Mouse (Mus musculus) kidney, postnatal 0 days (tissue): ENCODE measurements around the gene Itga9. TPM values are rescaled to one million over a fixed set of nuclear protein-coding genes. Genes with fewer than 3 reads are reported as not detected.
A peak's percentile ranks its signal among the peaks of the same experiment; 100 is the strongest.

Experiments used
- ATAC-seq: fragments of 200-750 bp; cut with Nextera tagmentation; replicated peaks from 2 replicates; pipeline ENCODE4 v1.8.0; 2017; ENCODE audit warnings: low read depth, moderate number of reproducible peaks, moderate TSS enrichment, moderate library complexity; ENCODE audit not compliant: low FRiP score
- DNase-seq: peaks from one replicate; pipeline ENCODE4 v3.0.0-alpha.2; 2016; ENCODE audit warnings: low spot score
- H3K27ac ChIP-seq: fragments of 300-500 bp; sonication (generic); 2 replicates; pipeline ENCODE4 v1.5.1; 2014; ENCODE audit warnings: mild to moderate bottlenecking
- H3K27me3 ChIP-seq: fragments of 300-500 bp; sonication (generic); 2 replicates; pipeline ENCODE4 v1.6.1; 2014; ENCODE audit warnings: low read length, mixed read lengths; ENCODE audit not compliant: insufficient read depth
- H3K36me3 ChIP-seq: fragments of 300-500 bp; sonication (generic); 2 replicates; pipeline ENCODE4 v1.6.1; 2014; ENCODE audit warnings: low read length, mixed read lengths; ENCODE audit not compliant: insufficient read depth
- H3K4me1 ChIP-seq: fragments of 300-500 bp; sonication (generic); replicated peaks from 2 replicates; pipeline ENCODE4 v1.6.1; 2014; ENCODE audit warnings: antibody characterized with exemption, low read length, mixed read lengths; ENCODE audit not compliant: insufficient read depth
- H3K4me2 ChIP-seq: fragments of 300-500 bp; sonication (generic); 2 replicates; pipeline ENCODE4 v1.6.1; 2014; ENCODE audit warnings: mild to moderate bottlenecking, low read length, moderate library complexity, mixed read lengths
- H3K4me3 ChIP-seq: fragments of 300-500 bp; sonication (generic); replicated peaks from 2 replicates; pipeline ENCODE4 v1.5.1; 2014; ENCODE audit warnings: low read depth, low read length
- H3K9ac ChIP-seq: fragments of 300-500 bp; sonication (generic); 2 replicates; pipeline ENCODE4 v1.6.1; 2014; ENCODE audit warnings: low read depth, low read length
- H3K9me3 ChIP-seq: fragments of 300-500 bp; sonication (generic); replicated peaks from 2 replicates; pipeline ENCODE4 v1.6.1; 2016; ENCODE audit warnings: low read length, inconsistent platforms, mixed read lengths
- CTCF ChIP-seq: IDR thresholded peaks from 2 replicates; pipeline ENCODE4 v1.5.1; 2016; ENCODE audit warnings: antibody characterized with exemption, low read depth, mild to moderate bottlenecking, moderate library complexity
- WGBS: fragments of 180-500 bp; shearing (Covaris S2); extraction: QIAGEN DNeasy Blood & Tissue Kit; methylation state at CpG from one replicate; pipeline ENCODE4 v1.1.7; 2014; 5-methylcytosine and 5-hydroxymethylcytosine counted together
- polyA plus RNA-seq: library from polyadenylated mRNA; unstranded; fragments of >200 nt; fragmentation: Nextera tagmentation; extraction: Ambion mirVana; gene quantifications from 2 replicates; pipeline ENCODE4 v1.2.1, GENCODE M21; 2015

The Itga9 gene
- polyA plus RNA-seq, 1 experiment from 2014 or later: 23.2 TPM

- Histone ChIP-seq H3K4me3 (no peak overlapping the region), H3K4me2 (no peak overlapping the region), H3K36me3 (no peaks in the 10 kb centered on the region), H3K9me3 (no peaks in the 10 kb centered on the region), H3K4me1 (0 out of 2 replicates have a peak, but pooled peaks cover 4% of the 10 kb centered on the region), H3K9ac (no peak overlapping the region), H3K27me3 (no peaks in the 10 kb centered on the region), H3K27ac (no peak overlapping the region)
- DNase-seq (no peak), ATAC-seq (no peak)
- WGBS: 97% methylated on average over 8 of the region's 8 CpGs
- peak; percentile 35; the same call in 1 of the 2 replicates for TF ChIP-seq CTCF
Measured at GRCm38 (mm10) chr9:118815543-118815942, 209.1 kb downstream of the Itga9 start.

GRCm38 (mm10) chr9:118818508-118818907 is 212.0 kb downstream of the Itga9 start:
- Histone ChIP-seq H3K4me2 (no peak overlapping the region), H3K4me1 (peaks cover 4% of the 10 kb centered on the region; the same call in 1 of the 2 replicates), H3K9me3 (no peaks in the 10 kb centered on the region), H3K36me3 (no peaks in the 10 kb centered on the region), H3K4me3 (no peak overlapping the region), H3K9ac (no peak overlapping the region), H3K27me3 (no peaks in the 10 kb centered on the region), H3K27ac (no peak overlapping the region)
- 84% methylated on average over 3 of the region's 3 CpGs for WGBS
- no peak for TF ChIP-seq CTCF
- no peak for ATAC-seq
- DNase-seq: no peak

GRCm38 (mm10) chr9:118821220-118822185 is 215.0 kb downstream of the Itga9 start:
- ATAC-seq (0 out of 2 replicates have a peak, but pooled peaks have one; percentile 8), DNase-seq (no peak)
- Histone ChIP-seq H3K9ac (no peak overlapping the region), H3K27me3 (no peaks in the 10 kb centered on the region), H3K4me1 (no peaks in the 10 kb centered on the region; the same call in 1 of the 2 replicates), H3K36me3 (no peaks in the 10 kb centered on the region), H3K4me3 (no peak overlapping the region), H3K4me2 (no peak overlapping the region), H3K27ac (no peak overlapping the region), H3K9me3 (no peaks in the 10 kb centered on the region)
- WGBS: 57% methylated on average over 21 of the region's 21 CpGs
- no peak for TF ChIP-seq CTCF

- H3K4me2 ChIP-seq: no peak overlapping the region
Measured at GRCm38 (mm10) chr9:118822186-118822555, 215.7 kb downstream of the Itga9 start.

GRCm38 (mm10) chr9:118822581-118822980 is 216.1 kb downstream of the Itga9 start:
- ATAC-seq (no peak), DNase-seq (no peak)
- Histone ChIP-seq H3K27ac (no peak overlapping the region), H3K36me3 (no peaks in the 10 kb centered on the region), H3K27me3 (no peaks in the 10 kb centered on the region), H3K4me2 (no peak overlapping the region), H3K4me3 (no peak overlapping the region), H3K9ac (no peak overlapping the region), H3K9me3 (no peaks in the 10 kb centered on the region), H3K4me1 (no peaks in the 10 kb centered on the region; the same call in 1 of the 2 replicates)
- WGBS: 98% methylated on average over 2 of the region's 2 CpGs
- no peak for TF ChIP-seq CTCF

More at GRCm38 (mm10) chr9:118822186-118822555, 215.7 kb downstream of the Itga9 start:
- Histone ChIP-seq H3K27me3 (no peaks in the 10 kb centered on the region), H3K9ac (no peak overlapping the region), H3K27ac (no peak overlapping the region), H3K4me1 (no peaks in the 10 kb centered on the region; the same call in 1 of the 2 replicates), H3K36me3 (no peaks in the 10 kb centered on the region), H3K9me3 (no peaks in the 10 kb centered on the region), H3K4me3 (no peak overlapping the region)
- WGBS: 62% methylated on average over 3 of the region's 3 CpGs
- ATAC-seq (peak; percentile 16), DNase-seq (no peak)
- no peak for TF ChIP-seq CTCF

- Histone ChIP-seq H3K9me3 (no peaks in the 10 kb centered on the region), H3K4me1 (no peaks in the 10 kb centered on the region), H3K4me2 (no peak overlapping the region), H3K27me3 (no peaks in the 10 kb centered on the region), H3K27ac (peak overlapping the region; percentile 34; the same call in 1 of the 2 replicates), H3K4me3 (no peak overlapping the region), H3K36me3 (0 out of 2 replicates have a peak, but pooled peaks cover 3% of the 10 kb centered on the region), H3K9ac (no peak overlapping the region)
- ATAC-seq: no peak; the same call in 1 of the 2 replicates
- DNase-seq: peak; percentile 40
- WGBS: 45% methylated on average over 11 of the region's 11 CpGs
- no peak for TF ChIP-seq CTCF
Measured at GRCm38 (mm10) chr9:118831080-118831479, 224.6 kb downstream of the Itga9 start.
